Mouse (Mus musculus) liver, embryonic 12.5 days (tissue): ENCODE measurements around the gene Rfxap. TPM values are rescaled to one million over a fixed set of nuclear protein-coding genes. Genes with fewer than 3 reads are reported as not detected.

Experiments
- ATAC-seq: fragments of 200-750 bp; cut with Nextera tagmentation; 2 replicates; pipeline ENCODE4 v1.8.0; 2017; ENCODE audit warnings: moderate number of reproducible peaks, mild to moderate bottlenecking, moderate library complexity
- H3K27ac ChIP-seq: fragments of 300-500 bp; sonication (generic); 2 replicates; pipeline ENCODE4 v1.5.1; 2016; ENCODE audit warnings: mild to moderate bottlenecking
- H3K27me3 ChIP-seq: fragments of 300-500 bp; sonication (generic); replicated peaks from 2 replicates; pipeline ENCODE4 v1.6.1; 2016; ENCODE audit warnings: mild to moderate bottlenecking, moderate library complexity
- H3K36me3 ChIP-seq: fragments of 300-500 bp; sonication (generic); 2 replicates; pipeline ENCODE4 v1.6.1; 2016; ENCODE audit warnings: mild to moderate bottlenecking, moderate library complexity
- H3K4me1 ChIP-seq: fragments of 300-500 bp; sonication (generic); 2 replicates; pipeline ENCODE4 v1.6.1; 2016
- H3K4me2 ChIP-seq: fragments of 300-500 bp; sonication (generic); 2 replicates; pipeline ENCODE4 v1.6.1; 2016; ENCODE audit warnings: mild to moderate bottlenecking, moderate library complexity
- H3K4me3 ChIP-seq: fragments of 300-500 bp; sonication (generic); 2 replicates; pipeline ENCODE4 v1.5.1; 2016; ENCODE audit warnings: mild to moderate bottlenecking, moderate library complexity
- H3K9ac ChIP-seq: fragments of 300-500 bp; sonication (generic); 2 replicates; pipeline ENCODE4 v1.6.1; 2016; ENCODE audit warnings: mild to moderate bottlenecking, moderate library complexity
- H3K9me3 ChIP-seq: fragments of 300-500 bp; sonication (generic); replicated peaks from 2 replicates; pipeline ENCODE4 v1.6.1; 2016; ENCODE audit warnings: mild to moderate bottlenecking, moderate library complexity
- WGBS: fragments of 180-500 bp; shearing (Covaris S2); methylation state at CpG from one replicate; pipeline ENCODE4 v1.1.7; 2016; ENCODE audit not compliant: insufficient replicate concordance; 5-methylcytosine and 5-hydroxymethylcytosine counted together
- polyA plus RNA-seq: library from polyadenylated mRNA; unstranded; fragments of >200 nt; fragmentation: Nextera tagmentation; extraction: Ambion mirVana; gene quantifications from 2 replicates; pipeline ENCODE4 v1.2.1, GENCODE M21; 2016

The Rfxap gene
- polyA plus RNA-seq, 1 experiment from 2014 or later = 38.7 TPM

DNA sequence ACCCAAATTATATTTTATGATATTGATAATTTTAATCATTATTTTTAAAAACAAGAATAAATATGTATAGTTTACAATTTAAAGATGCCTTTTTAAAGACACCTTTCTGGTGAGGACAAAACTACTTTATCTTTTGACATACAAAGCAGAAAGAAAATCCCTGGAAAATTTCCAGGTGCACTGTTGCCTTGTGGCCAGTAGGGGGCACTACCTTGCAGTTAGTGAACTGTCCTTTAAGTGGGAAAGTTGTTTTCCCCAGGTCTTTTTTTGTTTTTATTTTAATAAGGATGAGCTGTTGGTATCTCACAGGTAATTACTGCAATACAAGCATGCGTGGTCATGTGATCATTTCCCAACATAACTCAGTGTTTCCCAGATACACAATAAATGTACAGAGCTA is 11.8 kb downstream of the Rfxap start:
- Histone ChIP-seq H3K4me3 (no peak overlapping the region), H3K9ac (no peak overlapping the region), H3K36me3 (0 out of 2 replicates have a peak, but pooled peaks cover 7% of the 10 kb centered on the region), H3K27me3 (0 out of 2 replicates have a peak, but pooled peaks cover 8% of the 10 kb centered on the region), H3K4me2 (no peak overlapping the region), H3K9me3 (peaks cover 17% of the 10 kb centered on the region), H3K4me1 (no peaks in the 10 kb centered on the region), H3K27ac (no peak overlapping the region)
- ATAC-seq = no peak
- WGBS = 93% methylated on average over 1 of the region's 1 CpGs

DNA sequence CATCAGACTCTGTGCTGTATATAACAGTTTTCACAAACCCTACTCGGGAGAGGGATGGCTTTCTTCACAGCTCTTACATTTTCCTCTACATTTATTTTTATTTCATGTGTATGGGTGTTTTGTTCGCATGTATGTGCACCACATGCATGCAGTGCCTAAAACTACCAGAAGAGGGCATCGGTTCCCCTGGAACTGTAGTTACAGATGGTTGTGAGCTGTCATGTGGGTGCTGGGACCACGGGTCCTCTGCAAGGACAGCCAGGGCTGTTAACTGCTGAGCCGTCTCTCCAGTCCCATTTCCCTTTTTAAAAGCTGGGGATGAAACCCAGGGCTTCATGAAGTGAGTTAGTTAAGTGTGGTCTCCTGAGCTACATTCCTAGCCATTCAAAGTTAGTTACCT is 12.2 kb downstream of the Rfxap start:
- no peak for ATAC-seq

DNA sequence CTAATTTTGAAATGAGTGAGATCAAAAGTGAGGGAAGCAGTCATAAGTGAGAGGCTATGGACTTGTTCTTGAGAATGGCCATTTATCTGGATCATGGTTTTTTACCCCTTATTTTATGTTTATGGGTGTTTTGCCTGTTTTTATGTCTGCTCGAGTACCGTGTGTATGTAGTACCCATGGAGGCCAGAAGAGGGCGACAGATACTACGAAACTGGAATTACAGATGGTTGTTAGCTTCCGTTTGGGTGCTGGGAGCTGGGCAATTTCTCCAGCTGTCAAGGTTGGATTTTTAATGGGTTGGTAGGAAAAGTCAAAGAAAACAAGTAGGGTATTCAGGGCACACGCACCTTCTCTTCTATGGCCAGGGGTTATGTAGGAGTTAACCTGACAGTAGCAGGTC is 13.8 kb downstream of the Rfxap start:
- Histone ChIP-seq H3K9me3 (peaks cover 17% of the 10 kb centered on the region), H3K4me1 (no peaks in the 10 kb centered on the region), H3K36me3 (0 out of 2 replicates have a peak, but pooled peaks cover 7% of the 10 kb centered on the region), H3K4me2 (no peak overlapping the region), H3K27me3 (0 out of 2 replicates have a peak, but pooled peaks cover 8% of the 10 kb centered on the region), H3K27ac (no peak overlapping the region), H3K9ac (no peak overlapping the region), H3K4me3 (no peak overlapping the region)
- ATAC-seq = no peak
- 77% methylated on average over 6 of the region's 6 CpGs for WGBS

More for the DNA sequence above, 12.2 kb downstream of the Rfxap start:
- Histone ChIP-seq H3K27me3 (0 out of 2 replicates have a peak, but pooled peaks cover 8% of the 10 kb centered on the region), H3K4me1 (no peaks in the 10 kb centered on the region), H3K27ac (no peak overlapping the region), H3K9ac (no peak overlapping the region), H3K36me3 (0 out of 2 replicates have a peak, but pooled peaks cover 7% of the 10 kb centered on the region), H3K9me3 (peaks cover 17% of the 10 kb centered on the region), H3K4me2 (no peak overlapping the region), H3K4me3 (no peak overlapping the region)
- 73% methylated on average over 5 of the region's 5 CpGs for WGBS

DNA sequence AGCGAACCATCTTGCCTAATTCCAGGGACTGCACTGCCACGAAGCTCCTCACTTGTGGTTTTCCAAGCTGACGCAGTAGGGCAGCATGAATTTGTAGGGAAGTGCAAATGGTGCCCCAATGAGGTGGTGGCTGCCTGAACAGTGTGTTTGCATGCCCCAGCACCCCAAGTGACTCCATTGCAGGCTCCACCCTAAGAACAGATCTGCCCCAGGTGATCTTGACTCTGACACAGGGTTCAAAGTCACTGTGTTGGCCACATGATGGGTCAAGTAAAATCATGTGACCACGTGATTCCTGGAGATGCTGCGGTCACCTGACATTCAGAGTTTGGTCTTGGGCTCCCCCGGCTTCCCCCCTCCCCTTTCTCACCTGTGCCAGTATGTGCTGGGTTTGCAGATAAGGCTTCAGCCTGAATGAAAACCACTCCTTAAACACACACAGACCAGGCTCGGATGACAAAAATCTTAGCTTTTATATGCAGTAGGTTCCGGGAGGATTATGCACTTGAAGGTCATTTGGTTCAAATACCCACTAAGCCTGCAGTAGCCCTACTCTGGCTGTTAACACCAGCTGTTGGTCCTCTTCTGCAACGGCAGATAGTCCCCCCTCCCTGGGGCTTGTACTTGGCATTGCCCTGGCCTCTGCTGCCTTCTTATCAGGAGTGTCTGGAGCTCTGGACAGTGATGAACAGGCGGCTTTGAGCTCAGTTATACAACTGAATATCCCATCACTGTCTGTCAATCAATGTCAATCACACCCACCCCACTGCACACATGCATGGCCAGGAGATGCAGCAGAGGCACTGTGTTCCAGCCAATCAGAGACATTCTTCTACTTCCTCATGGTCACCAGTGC is 15.5 kb downstream of the Rfxap start:
- Histone ChIP-seq H3K27ac (no peak overlapping the region), H3K36me3 (0 out of 2 replicates have a peak, but pooled peaks cover 7% of the 10 kb centered on the region), H3K27me3 (no peaks in the 10 kb centered on the region), H3K9ac (no peak overlapping the region), H3K4me1 (no peaks in the 10 kb centered on the region), H3K4me3 (no peak overlapping the region), H3K4me2 (no peak overlapping the region), H3K9me3 (peaks cover 17% of the 10 kb centered on the region)
- WGBS = 52% methylated on average over 10 of the region's 10 CpGs
- ATAC-seq = no peak

DNA sequence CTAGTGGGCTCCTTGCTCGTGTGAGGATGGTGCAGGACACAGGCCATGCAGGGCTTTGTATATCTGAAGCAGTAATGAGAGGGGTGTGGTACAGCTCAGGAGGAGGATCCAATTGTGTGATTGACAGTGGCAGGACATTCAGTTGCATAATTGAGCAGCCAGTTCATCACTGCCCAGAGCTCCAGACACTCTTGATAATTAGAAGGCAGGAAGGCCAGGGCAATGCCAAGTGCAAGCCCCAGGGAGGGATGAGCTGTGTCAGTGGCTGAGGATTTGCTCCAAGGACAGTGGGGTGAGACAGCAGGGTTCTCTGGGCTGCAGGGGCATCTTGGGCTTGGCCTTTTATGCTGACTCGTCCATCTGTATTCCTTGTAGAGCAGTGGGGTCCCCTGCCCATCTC is 17.0 kb downstream of the Rfxap start:
- H3K27ac ChIP-seq = no peak overlapping the region
- no peak overlapping the region for H3K9ac ChIP-seq
- no peaks in the 10 kb centered on the region for H3K4me1 ChIP-seq
- no peak for ATAC-seq
- no peaks in the 10 kb centered on the region for H3K27me3 ChIP-seq
- WGBS = 33% methylated on average over 2 of the region's 2 CpGs
- H3K4me2 ChIP-seq = no peak overlapping the region
- H3K36me3 ChIP-seq = 0 out of 2 replicates have a peak, but pooled peaks cover 7% of the 10 kb centered on the region
- peaks cover 17% of the 10 kb centered on the region for H3K9me3 ChIP-seq
- H3K4me3 ChIP-seq = no peak overlapping the region

DNA sequence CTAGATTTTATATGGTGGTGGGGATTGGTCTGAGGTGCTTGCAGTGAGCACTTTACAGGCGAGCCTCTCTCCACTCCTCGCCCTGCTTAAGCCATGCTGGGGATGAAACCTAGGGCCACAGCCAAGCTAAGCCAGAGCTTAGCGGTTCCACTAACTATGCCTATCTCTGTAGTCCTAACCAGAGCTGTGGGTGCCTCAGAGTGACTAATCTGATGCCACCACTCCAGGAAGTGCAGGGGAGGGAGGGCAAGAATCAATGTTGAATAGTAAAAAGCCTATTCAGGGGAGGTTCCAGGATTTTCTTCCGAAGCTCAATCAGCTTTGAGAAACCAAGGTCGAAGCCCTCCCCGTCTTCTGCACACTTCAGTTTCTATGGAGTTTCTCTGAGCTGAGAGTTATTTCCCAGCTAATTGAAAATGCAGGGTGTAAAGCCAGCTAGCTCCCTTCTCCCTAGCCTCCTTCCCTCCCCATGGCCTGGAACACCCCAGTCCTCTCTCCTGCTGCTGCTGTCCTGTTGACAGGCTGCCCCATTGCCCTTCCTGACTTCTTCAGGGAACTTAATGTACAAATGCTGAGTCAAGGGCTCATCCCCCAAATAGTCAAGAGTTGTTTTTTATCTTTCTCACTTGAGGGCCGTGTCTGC is 31.5 kb downstream of the Rfxap start:
- H3K9me3 ChIP-seq = no peaks in the 10 kb centered on the region; the same call in 1 of the 2 replicates
- 46% methylated on average over 7 of the region's 7 CpGs for WGBS
- ATAC-seq = no peak
- H3K4me1 ChIP-seq = no peaks in the 10 kb centered on the region
- H3K9ac ChIP-seq = no peak overlapping the region
- no peaks in the 10 kb centered on the region for H3K27me3 ChIP-seq
- H3K4me3 ChIP-seq = no peak overlapping the region
- no peak overlapping the region for H3K27ac ChIP-seq
- no peaks in the 10 kb centered on the region for H3K36me3 ChIP-seq
- H3K4me2 ChIP-seq = no peak overlapping the region

DNA sequence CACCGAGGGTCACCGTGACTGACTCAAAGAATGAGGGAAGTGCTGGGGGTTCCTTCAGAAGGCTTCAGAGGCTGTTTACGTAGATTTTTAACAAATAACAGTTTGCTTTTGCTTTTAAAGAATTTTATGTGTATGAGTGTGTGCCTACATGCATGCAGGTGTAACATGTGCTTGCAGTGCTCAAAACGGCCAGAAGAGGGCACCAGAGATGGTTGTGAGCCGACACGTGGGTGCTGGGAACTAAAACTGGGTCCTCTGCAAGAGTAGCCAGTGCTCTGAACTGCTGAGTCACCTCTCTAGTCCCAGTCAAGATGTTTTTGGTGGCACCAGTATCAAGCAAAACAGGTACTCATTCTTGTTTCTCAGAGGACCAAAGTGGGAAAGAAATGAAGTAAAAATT is 34.0 kb downstream of the Rfxap start:
- no peaks in the 10 kb centered on the region for H3K36me3 ChIP-seq
- H3K9me3 ChIP-seq = no peaks in the 10 kb centered on the region; the same call in 1 of the 2 replicates
- no peak overlapping the region for H3K27ac ChIP-seq
- no peaks in the 10 kb centered on the region for H3K27me3 ChIP-seq
- H3K4me3 ChIP-seq = no peak overlapping the region
- no peak for ATAC-seq
- H3K9ac ChIP-seq = no peak overlapping the region
- H3K4me2 ChIP-seq = no peak overlapping the region
- 70% methylated on average over 6 of the region's 6 CpGs for WGBS
- no peaks in the 10 kb centered on the region for H3K4me1 ChIP-seq

DNA sequence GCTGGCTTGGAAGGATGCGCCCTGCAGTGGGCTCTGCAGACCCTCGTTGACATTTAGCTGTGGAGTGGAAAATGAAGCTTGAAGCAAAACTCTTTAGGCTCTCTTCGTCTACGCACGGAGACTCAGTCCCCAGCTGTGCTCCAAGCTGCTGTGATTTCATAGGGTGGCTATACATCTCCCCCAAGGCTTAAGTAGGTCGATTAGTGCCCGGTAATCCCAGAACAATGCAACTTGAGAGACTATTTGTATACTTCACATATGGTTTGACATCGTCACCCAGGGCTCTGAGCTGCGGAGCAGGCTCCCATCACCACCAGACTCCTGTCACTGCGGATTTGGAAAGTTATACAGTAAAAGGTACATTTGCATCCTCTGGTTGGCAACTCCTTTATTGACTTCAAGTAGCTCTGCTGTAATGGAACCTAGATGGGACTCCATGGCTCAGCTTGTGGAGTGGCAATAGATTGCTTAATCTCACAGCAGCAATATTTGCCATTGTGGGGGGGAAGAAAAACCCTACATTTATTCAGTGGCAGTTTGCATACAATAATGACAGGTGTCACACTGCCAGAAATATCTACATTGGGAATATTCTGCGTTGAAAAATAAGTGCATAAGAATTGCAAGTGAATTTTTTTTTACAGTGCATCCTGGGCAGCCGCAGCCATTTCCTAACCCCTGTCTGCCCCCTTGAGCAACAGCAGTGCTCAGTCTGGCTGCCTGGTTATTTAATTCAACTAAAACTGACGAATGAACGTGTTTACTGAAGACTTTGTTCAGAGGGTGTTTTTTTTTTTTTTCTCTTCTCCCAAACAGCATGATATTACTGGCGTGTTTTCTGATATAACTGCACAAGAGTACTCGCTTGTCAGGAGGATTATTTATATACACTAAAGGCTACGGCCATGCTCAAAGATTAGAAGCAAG is 38.0 kb downstream of the Rfxap start:
- no peak overlapping the region for H3K9ac ChIP-seq
- H3K27ac ChIP-seq = no peak overlapping the region
- WGBS = 67% methylated on average over 17 of the region's 17 CpGs
- H3K9me3 ChIP-seq = no peaks in the 10 kb centered on the region; the same call in 1 of the 2 replicates
- H3K27me3 ChIP-seq = no peaks in the 10 kb centered on the region
- no peak for ATAC-seq
- H3K4me2 ChIP-seq = no peak overlapping the region
- H3K36me3 ChIP-seq = no peaks in the 10 kb centered on the region
- no peak overlapping the region for H3K4me3 ChIP-seq
- H3K4me1 ChIP-seq = no peaks in the 10 kb centered on the region

DNA sequence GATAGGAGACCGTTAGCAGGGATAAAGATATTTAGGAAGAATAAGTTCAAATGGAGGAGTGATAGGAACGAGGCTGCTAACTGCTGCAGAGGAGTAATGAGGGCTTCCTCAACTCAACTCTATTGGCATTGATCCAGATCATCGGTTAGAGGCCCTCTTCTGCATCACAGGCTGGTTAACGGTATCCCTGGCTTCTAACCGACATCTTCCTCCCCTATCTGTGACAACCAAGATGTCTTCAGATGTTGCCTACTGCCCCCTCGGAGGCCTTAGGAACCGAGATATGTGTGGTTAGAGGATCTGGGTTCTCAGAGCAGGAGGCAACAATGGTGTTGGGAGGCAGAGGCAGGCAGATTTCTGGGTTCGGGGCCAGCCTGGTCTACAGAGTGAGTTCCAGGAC is 39.0 kb downstream of the Rfxap start:
- ATAC-seq = no peak

DNA sequence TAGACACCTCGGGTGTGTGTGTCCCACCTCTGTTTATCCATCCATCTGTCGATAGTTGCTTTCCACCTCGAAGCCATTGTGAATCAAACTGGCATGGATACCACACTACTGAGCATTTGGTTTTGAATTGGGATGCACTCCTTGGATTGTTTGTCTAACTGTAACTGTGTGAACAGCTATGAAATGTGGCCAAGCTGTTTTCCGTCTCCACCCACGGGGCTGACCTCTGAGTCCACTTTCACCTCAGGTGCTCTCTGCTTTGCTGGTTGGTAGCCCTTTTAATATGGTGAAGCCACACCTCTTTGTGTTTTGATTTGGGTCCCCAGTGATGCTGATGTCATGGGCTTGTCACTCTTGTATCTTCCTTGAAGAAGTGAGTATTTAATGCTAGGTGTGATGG is 40.8 kb downstream of the Rfxap start:
- no peaks in the 10 kb centered on the region for H3K4me1 ChIP-seq
- 69% methylated on average over 5 of the region's 5 CpGs for WGBS
- no peaks in the 10 kb centered on the region; the same call in 1 of the 2 replicates for H3K9me3 ChIP-seq
- H3K9ac ChIP-seq = no peak overlapping the region
- no peaks in the 10 kb centered on the region for H3K27me3 ChIP-seq
- no peak overlapping the region for H3K27ac ChIP-seq
- H3K4me2 ChIP-seq = no peak overlapping the region
- no peak overlapping the region for H3K4me3 ChIP-seq
- ATAC-seq = no peak
- H3K36me3 ChIP-seq = no peaks in the 10 kb centered on the region

More for the DNA sequence above, 39.0 kb downstream of the Rfxap start:
- H3K27ac ChIP-seq = no peak overlapping the region
- H3K36me3 ChIP-seq = no peaks in the 10 kb centered on the region
- no peaks in the 10 kb centered on the region; the same call in 1 of the 2 replicates for H3K9me3 ChIP-seq
- no peak overlapping the region for H3K9ac ChIP-seq
- no peak overlapping the region for H3K4me3 ChIP-seq
- no peaks in the 10 kb centered on the region for H3K4me1 ChIP-seq
- 60% methylated on average over 8 of the region's 8 CpGs for WGBS
- no peak overlapping the region for H3K4me2 ChIP-seq
- no peaks in the 10 kb centered on the region for H3K27me3 ChIP-seq

DNA sequence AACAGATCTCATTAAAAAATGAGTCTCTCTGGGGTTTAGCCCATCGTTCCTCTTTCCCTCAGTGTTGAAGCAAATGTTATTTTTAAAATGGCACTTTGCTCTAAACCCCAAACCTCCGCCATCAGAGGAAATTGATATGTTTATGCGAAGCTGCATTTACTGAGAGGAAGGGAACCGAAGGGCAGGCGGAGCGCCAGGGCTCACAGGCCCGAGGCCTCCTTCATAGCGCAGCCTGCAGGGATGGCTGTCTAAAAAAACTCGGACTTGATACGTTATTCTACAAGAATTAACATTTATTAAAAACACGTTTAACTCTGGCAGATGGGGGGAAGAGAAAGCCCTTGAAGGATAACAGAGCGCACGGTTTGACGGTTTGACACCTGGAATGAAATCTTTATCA is 41.6 kb downstream of the Rfxap start:
- H3K4me3 ChIP-seq = no peak overlapping the region
- no peak overlapping the region for H3K27ac ChIP-seq
- no peak for ATAC-seq
- no peaks in the 10 kb centered on the region for H3K36me3 ChIP-seq
- H3K27me3 ChIP-seq = no peaks in the 10 kb centered on the region
- no peaks in the 10 kb centered on the region for H3K4me1 ChIP-seq
- H3K9ac ChIP-seq = no peak overlapping the region
- H3K9me3 ChIP-seq = no peaks in the 10 kb centered on the region; the same call in 1 of the 2 replicates
- 74% methylated on average over 14 of the region's 14 CpGs for WGBS
- no peak overlapping the region for H3K4me2 ChIP-seq
